Mouse (Mus musculus) hindbrain, embryonic 12.5 days (tissue): ENCODE results near the gene Gm9780. TPM values are rescaled to one million over a fixed set of nuclear protein-coding genes. Genes with fewer than 3 reads are reported as not detected.
"Not testable (repeated sequence)": the region's sequence is repeated elsewhere in the genome, so short reads cannot be mapped to it uniquely, and the experiment has no call there.

Experiments
- ATAC-seq: fragments of 200-750 bp; cut with Nextera tagmentation; 2 replicates; pipeline ENCODE4 v1.8.0; 2017; ENCODE audit warnings: moderate TSS enrichment; ENCODE audit not compliant: low FRiP score
- H3K27ac ChIP-seq: fragments of 300-500 bp; sonication (generic); 2 replicates; pipeline ENCODE4 v1.5.1; 2016; ENCODE audit warnings: mild to moderate bottlenecking
- H3K27me3 ChIP-seq: fragments of 300-500 bp; sonication (generic); 2 replicates; pipeline ENCODE4 v1.6.1; 2016; ENCODE audit warnings: mild to moderate bottlenecking
- H3K36me3 ChIP-seq: fragments of 300-500 bp; sonication (generic); 2 replicates; pipeline ENCODE4 v1.6.1; 2016; ENCODE audit warnings: mild to moderate bottlenecking
- H3K4me1 ChIP-seq: fragments of 300-500 bp; sonication (generic); 2 replicates; pipeline ENCODE4 v1.6.1; 2016
- H3K4me2 ChIP-seq: fragments of 300-500 bp; sonication (generic); replicated peaks from 2 replicates; pipeline ENCODE4 v1.6.1; 2016; ENCODE audit warnings: mild to moderate bottlenecking
- H3K4me3 ChIP-seq: fragments of 300-500 bp; sonication (generic); 2 replicates; pipeline ENCODE4 v1.5.1; 2016; ENCODE audit warnings: mild to moderate bottlenecking
- H3K9ac ChIP-seq: fragments of 300-500 bp; sonication (generic); 2 replicates; pipeline ENCODE4 v1.6.1; 2016; ENCODE audit warnings: mild to moderate bottlenecking, moderate library complexity
- H3K9me3 ChIP-seq: fragments of 300-500 bp; sonication (generic); replicated peaks from 2 replicates; pipeline ENCODE4 v1.6.1; 2016; ENCODE audit warnings: mild to moderate bottlenecking
- WGBS: fragments of 180-500 bp; shearing (Covaris S2); methylation state at CpG from one replicate; pipeline ENCODE4 v1.1.7; 2016; 5-methylcytosine and 5-hydroxymethylcytosine counted together
- polyA plus RNA-seq: library from polyadenylated mRNA; unstranded; fragments of >200 nt; fragmentation: Nextera tagmentation; extraction: Ambion mirVana; gene quantifications from 2 replicates; pipeline ENCODE4 v1.2.1, GENCODE M21; 2016

Gene Gm9780
- polyA plus RNA-seq, 1 experiment from 2014 or later = 4.0 TPM

DNA sequence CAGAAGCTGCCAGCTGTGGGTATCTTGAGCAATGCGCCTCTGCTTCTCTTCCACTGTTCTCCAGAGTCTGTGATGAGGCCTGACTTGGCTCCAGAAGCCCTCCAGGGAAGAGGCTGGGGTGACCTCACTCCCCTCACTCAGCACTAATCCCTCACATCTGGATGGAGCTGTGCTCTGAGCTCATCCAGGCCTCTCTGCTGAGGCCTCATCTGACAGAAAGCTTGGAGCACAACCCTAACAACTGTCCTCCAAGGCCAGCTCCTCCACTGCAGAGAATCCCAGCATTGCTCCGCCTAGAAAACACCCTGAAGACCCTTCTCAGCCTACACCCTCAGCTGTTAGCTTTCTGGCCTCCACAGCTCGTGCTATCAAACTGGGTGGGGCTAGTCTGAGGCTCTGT lies 8.1 kb downstream of the Gm9780 start:
- not testable (repeated sequence) for H3K4me2 ChIP-seq, H3K36me3 ChIP-seq, H3K27me3 ChIP-seq, H3K27ac ChIP-seq, H3K4me1 ChIP-seq, H3K4me3 ChIP-seq, ATAC-seq, H3K9ac ChIP-seq, H3K9me3 ChIP-seq
- no CpG with 5 or more reads among the region's 3 CpGs for WGBS

DNA sequence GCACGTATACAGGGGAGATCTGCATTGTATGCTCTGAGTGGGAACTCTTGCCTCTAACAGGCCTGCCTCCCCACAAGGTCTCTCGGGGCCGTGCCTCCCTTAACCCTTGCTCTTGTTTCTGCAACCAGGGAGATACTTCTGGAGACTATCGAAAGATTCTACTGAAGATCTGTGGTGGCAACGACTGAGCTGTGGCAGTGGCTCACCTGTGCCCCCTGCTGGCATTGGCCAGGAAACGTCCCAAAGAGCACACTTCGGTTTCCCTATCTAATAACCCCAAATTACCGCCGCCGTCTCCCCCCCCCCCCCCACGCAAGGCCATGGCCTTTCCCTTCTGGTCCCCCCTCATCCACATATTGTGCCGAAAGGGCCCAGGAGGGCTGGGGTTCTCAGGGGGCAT lies 16.9 kb downstream of the Gm9780 start:
- not testable (repeated sequence) for H3K4me1 ChIP-seq, H3K9ac ChIP-seq, ATAC-seq, H3K4me3 ChIP-seq, H3K9me3 ChIP-seq, H3K27me3 ChIP-seq, H3K36me3 ChIP-seq, H3K4me2 ChIP-seq, H3K27ac ChIP-seq
- no CpG with 5 or more reads among the region's 12 CpGs for WGBS

- H3K9me3 ChIP-seq, ATAC-seq, H3K4me1 ChIP-seq, H3K27me3 ChIP-seq, H3K36me3 ChIP-seq, H3K27ac ChIP-seq, H3K4me3 ChIP-seq, H3K9ac ChIP-seq, H3K4me2 ChIP-seq: not testable (repeated sequence)
- no CpG with 5 or more reads among the region's 6 CpGs for WGBS
These were observed 19.7 kb downstream of the Gm9780 start for GRCm38 (mm10) chr14:26022831-26023230.

DNA sequence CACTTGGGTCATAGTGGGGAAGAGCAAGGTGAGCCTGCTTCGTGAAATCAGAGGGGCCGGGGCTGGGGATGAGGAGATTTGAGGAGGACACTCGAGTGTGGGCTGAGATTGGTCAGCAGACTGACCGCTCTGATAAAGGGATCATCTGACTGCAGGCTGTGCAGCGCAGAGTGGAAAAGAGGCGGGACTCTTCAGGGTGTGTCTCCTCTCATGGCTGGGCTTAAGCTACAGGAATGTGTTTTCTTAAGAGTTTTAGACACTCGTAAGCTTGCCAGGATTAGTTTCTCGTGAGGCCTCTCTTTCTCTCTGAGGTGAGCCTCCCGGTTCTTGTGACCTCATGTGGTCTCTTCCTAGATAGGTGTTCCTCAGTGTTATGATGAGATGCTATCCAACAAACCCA lies 21.0 kb downstream of the Gm9780 start:
- H3K4me3 ChIP-seq, H3K36me3 ChIP-seq, ATAC-seq, H3K4me1 ChIP-seq, H3K4me2 ChIP-seq, H3K9me3 ChIP-seq, H3K9ac ChIP-seq, H3K27ac ChIP-seq, H3K27me3 ChIP-seq: not testable (repeated sequence)
- WGBS = no CpG with 5 or more reads among the region's 9 CpGs

GRCm38 (mm10) chr14:26016414-26016813 lies 26.1 kb downstream of the Gm9780 start:
- H3K27me3 ChIP-seq, H3K36me3 ChIP-seq, H3K4me1 ChIP-seq, H3K9ac ChIP-seq, ATAC-seq, H3K27ac ChIP-seq, H3K9me3 ChIP-seq, H3K4me3 ChIP-seq, H3K4me2 ChIP-seq: not testable (repeated sequence)
- no CpG with 5 or more reads among the region's 7 CpGs for WGBS

DNA sequence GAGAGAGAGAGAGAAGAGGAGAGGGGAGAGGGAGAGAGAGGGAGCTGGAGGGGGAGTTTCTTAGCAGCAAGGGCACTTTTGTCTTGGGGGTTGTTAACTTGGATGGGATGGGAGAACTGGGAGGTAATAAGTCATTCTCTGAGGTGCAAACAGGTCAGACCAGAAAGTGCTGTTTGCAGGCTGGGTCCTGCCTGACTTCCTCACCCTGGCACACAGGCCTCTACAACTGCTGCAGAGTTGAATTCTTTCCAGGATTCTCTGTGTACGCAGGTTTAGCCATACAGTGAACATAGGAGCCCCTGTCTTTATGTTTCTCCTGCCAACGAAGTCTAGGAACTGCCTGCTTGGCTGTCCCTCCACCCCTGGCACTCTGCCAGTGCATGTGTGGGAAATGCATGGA lies 35.0 kb downstream of the Gm9780 start:
- H3K36me3 ChIP-seq, H3K9me3 ChIP-seq, H3K4me1 ChIP-seq, ATAC-seq, H3K9ac ChIP-seq, H3K4me2 ChIP-seq, H3K4me3 ChIP-seq, H3K27ac ChIP-seq, H3K27me3 ChIP-seq: not testable (repeated sequence)
- no CpG with 5 or more reads among the region's 2 CpGs for WGBS

- H3K36me3 ChIP-seq, H3K9ac ChIP-seq, H3K4me1 ChIP-seq, H3K27ac ChIP-seq, H3K4me3 ChIP-seq, H3K9me3 ChIP-seq, H3K27me3 ChIP-seq, H3K4me2 ChIP-seq, ATAC-seq: not testable (repeated sequence)
- WGBS = 69% methylated on average over 5 of the region's 9 CpGs
These were observed 60.6 kb downstream of the Gm9780 start for GRCm38 (mm10) chr14:25981880-25982279.

DNA sequence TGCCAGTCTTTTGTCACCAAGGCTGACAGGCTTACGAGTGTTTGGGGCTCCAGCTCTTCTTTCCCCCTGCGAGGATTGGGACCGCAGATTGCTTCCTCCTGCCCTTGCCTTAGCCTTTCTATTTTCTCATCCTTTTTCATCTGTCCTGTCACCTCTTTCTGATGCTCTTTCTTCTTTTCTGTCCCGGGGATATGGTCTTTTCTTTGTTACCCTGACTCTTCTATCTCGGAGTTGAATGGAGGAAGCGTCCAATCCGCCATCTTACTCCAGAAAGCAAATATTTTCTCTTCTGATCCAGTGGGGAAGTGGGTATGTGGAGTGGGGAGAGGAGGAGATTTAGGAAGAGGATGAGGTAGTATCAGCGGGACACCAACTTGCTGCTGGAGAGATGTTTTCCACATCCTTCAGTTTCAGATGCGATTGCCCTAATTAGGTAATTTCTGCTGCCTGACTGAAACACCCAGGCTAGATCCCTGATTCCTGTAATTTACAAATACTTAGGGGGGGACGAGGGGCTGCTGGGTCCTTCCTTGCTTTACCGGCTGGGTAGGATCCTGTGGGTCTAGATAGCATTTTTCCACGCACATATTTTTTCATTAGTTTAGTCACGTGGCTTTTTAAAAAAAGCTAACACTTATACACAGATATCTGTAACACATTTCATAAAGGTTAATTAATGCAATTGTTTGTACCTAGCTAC lies 63.1 kb downstream of the Gm9780 start:
- H3K27me3 ChIP-seq, H3K36me3 ChIP-seq, H3K4me1 ChIP-seq, H3K9ac ChIP-seq, H3K9me3 ChIP-seq: not testable (repeated sequence)
- Histone ChIP-seq H3K4me2 (peak overlapping the region; percentile 38), H3K4me3 (peak overlapping the region; percentile 22; the same call in 1 of the 2 replicates), H3K27ac (peak overlapping the region; percentile 91)
- peak; percentile 48 for ATAC-seq
- WGBS = 3% methylated on average over 8 of the region's 13 CpGs

DNA sequence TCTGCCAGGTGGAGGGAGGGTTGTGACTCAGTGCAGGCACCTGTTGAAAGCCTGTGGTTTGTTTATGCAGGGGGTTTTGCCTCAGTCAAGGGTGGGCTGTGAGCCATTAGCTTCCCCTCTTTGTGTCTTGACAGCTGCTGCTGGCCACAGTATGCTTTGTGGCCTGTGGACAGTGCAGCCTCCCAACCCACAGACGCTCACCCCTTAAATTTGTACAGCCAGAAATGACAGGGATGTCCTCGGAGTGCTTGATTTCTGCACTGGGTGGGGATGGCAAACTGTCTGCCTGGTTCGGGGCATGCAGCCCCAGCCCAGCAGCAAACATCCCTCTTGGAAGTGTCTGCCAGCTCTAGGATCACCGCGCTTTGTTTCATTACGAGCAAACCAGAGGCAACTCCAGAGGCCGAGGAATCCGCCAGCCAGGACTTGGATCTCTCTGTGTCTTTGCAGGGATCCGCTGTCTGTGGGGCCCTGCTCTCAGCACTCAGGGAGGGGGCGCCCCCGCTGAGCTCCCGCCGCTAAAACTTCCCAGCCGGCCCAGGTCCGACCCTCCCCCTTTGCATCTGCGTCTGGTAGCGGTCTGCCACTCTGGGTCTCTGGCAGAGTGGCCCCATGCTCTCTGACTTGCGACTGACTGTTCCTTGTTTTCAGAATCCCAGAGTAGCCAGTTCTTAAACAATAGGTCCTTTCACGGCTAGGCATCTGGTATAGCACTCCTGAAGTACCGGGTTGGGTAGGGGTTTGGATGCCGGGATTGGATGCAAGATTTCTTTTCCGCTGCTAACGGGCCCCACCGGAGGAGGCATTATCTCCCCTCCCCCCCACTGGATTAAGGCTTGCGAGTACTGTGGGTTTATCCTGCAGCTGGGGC lies 63.9 kb downstream of the Gm9780 start, which contains the start of gene Duxbl1:
Gene Duxbl1, plus strand, starts transcription at position 207 of the 871 bp plus-strand sequence.
- no CpG with 5 or more reads among the region's 25 CpGs for WGBS
- Histone ChIP-seq H3K4me3 (peak within 1 kb of the TSS; percentile 22; the same call in 1 of the 2 replicates), H3K4me2 (peak within 1 kb of the TSS; percentile 38), H3K27ac (peak within 1 kb of the TSS; percentile 91)
- peak; percentile 92 for ATAC-seq
- H3K4me1 ChIP-seq, H3K36me3 ChIP-seq, H3K9ac ChIP-seq, H3K27me3 ChIP-seq, H3K9me3 ChIP-seq: not testable (repeated sequence)

Other genes with a start within 250 kb of the Gm9780 start
- gene Anxa11, start 200.6 kb downstream of the Gm9780 start, polyA plus RNA-seq = 6.2 and 6.9 TPM in 2 replicates
- not detected in 2 replicates for gene Plac9a, start 139.6 kb downstream of the Gm9780 start, polyA plus RNA-seq
- gene Tmem254a, start 115.0 kb downstream of the Gm9780 start, polyA plus RNA-seq = 2.0 and 2.2 TPM in 2 replicates
- gene Cphx1, start 104.4 kb downstream of the Gm9780 start, polyA plus RNA-seq = not detected in 2 replicates
- gene Duxbl1, start 64.1 kb downstream of the Gm9780 start, polyA plus RNA-seq = 5.4 and 5.8 TPM in 2 replicates
- 16.0 and 26.0 TPM in 2 replicates for gene Tmem254c, start 24.6 kb upstream of the Gm9780 start, polyA plus RNA-seq
- gene Cphx2, start 38.8 kb upstream of the Gm9780 start, polyA plus RNA-seq = not detected in 2 replicates
- not detected in 2 replicates for gene Cphx3, start 39.6 kb upstream of the Gm9780 start, polyA plus RNA-seq
- 5.3 TPM in 1 of 2 replicates, not detected in the other for gene Duxbl2, start 75.6 kb upstream of the Gm9780 start, polyA plus RNA-seq
- gene Plac9b, start 139.8 kb upstream of the Gm9780 start, polyA plus RNA-seq = 5.5 and 8.2 TPM in 2 replicates
- 25.9 and 30.2 TPM in 2 replicates for gene Tmem254b, start 164.3 kb upstream of the Gm9780 start, polyA plus RNA-seq
- 2.6 and 7.8 TPM in 2 replicates for gene Duxbl3, start 215.3 kb upstream of the Gm9780 start, polyA plus RNA-seq